Mouse (Mus musculus) activated CD4-positive, CD25-positive, alpha-beta regulatory T cell (primary cell): ENCODE data around the gene Spcs1. TPM values are rescaled to one million over a fixed set of nuclear protein-coding genes. Genes with fewer than 3 reads are reported as not detected.

ENCODE experiments used
- polyA plus RNA-seq, 2 experiments: library from polyadenylated mRNA; unstranded; fragments of 100-300 nt; shearing (Covaris generic); gene quantifications; one replicate each; pipeline ENCODE4 v1.2.1; 2017

The Spcs1 gene
- polyA plus RNA-seq, result 100 to 1,000 TPM; 363 to 372 TPM

DNA sequence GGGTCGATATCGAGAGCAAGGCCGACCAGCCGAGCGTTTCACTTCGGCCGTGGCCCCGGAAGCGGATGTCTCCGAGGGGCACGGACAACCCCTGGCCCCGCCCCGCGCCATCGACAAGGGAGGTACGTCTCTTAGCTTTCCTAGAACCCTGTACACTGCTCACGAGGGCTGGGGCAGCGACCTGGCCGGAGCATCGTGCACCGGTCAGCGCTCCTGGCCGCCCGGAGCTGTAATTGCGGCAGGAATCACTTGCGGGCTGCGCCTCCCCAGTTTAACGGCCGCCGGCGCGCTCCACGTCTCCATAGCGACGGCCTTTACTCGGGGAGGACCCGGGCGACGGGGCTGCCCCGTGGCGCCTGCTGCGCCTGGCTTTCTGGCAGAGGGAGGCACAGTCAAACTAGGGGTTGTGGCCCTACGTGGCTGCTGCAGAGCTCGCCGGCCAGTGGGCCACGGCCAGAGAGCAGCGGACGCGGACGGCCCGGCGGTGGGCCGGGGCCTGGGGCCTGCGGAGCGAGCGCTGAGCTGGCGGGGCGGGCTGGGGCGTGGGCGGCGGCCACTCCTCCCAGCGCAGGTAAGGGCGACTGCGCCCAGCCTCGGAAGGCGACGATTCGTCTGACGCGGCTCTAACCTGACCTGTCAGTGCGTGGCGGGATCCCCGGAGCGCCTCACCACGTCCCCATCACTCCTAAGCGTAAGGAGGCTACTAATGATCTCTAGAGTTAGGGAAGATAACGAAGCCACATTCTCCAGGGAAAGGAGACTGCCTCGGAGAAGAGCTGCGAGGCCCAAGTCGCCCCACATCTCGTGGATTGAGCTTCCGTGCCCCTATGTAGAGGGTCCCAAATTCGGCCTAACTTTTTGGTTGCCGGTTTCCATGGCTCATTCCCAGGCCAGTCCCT is at the start of gene Spcs1, which contains the start of gene Glt8d1:
Gene Spcs1, minus strand, starts transcription at position 366 of the 899 bp plus-strand sequence.
Gene Glt8d1, plus strand, starts transcription at position 94 of the 899 bp plus-strand sequence.

DNA sequence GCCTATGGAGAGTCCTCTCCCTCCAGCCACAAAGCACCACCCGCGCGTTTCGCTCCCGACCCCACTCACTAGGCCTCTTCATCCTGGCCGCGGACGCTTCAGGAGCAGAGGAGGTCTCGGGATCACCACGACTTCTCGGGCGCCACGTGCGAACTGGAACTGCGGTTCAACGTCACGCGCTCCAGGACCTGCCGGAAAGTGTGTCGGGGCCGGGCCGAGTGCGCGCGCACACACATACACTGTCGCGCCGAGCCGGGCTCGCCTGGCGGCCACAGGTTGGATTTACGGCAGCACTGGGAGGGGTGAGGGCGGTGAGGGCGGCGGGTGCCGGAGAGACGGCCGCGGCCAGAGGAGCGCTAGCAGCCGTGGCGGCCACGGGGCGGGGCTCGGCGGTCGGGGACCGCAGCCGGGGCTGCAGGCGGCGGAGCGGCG is 17.4 kb upstream of the Spcs1 start, which contains the start of the genes Pbrm1 and Gnl3:
Gene Pbrm1, plus strand, starts transcription at position 279 of the 432 bp plus-strand sequence.
Gene Gnl3, minus strand, starts transcription at position 293 of the 432 bp plus-strand sequence.

DNA sequence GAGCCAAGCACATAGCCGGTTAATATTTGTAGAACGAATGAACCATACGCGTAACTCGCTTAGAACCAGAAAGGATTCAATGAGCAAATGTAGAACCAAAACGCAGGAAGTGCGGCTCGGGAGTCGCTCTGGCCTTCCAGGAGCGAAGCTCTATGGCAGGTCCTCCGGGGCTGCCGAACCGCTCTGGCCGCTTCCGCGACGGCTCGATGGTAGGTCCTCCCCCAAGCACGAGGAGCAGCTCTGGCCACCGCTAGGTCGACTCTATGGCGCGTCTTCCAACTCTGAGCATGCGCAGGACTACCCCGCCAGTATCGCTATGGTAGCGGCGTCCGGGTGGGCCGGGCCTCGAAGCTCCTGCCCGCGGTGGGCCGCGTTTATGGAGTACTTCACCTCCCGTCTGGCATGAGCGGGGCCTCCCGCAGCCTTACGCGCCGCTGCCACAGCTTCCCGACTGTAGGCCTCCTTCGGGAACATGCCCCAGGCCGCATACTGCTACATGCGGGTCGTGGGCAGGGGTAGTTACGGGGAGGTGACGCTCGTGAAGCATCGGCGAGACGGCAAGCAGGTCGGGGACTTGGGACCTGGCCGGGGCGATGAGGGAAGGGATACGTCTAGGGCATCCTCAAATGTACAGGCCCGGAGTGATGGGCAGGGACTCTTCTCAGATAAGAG is 50.2 kb downstream of the Spcs1 start, which contains the start of gene Nek4:
Gene Nek4, plus strand, starts transcription at position 224 of the 672 bp plus-strand sequence.

Other genes starting within 250 kb of the Spcs1 start
- gene Tmem110, start 176.1 kb downstream of the Spcs1 start, polyA plus RNA-seq, result 10 to 100 TPM; 23.8 to 27.3 TPM
- 1 to 10 TPM in 1 of 2 experiments, under 1 TPM in 1; 0.13 to 1.5 TPM for gene Mustn1, start 122.5 kb downstream of the Spcs1 start, polyA plus RNA-seq
- gene Itih4, start 115.2 kb downstream of the Spcs1 start, polyA plus RNA-seq, result not detected
- not detected for gene Itih3, start 77.9 kb downstream of the Spcs1 start, polyA plus RNA-seq
- gene Itih1, start 58.4 kb downstream of the Spcs1 start, polyA plus RNA-seq, result under 1 TPM in 1 of 2 experiments, not detected in 1; 0.11 TPM
- gene Nek4, start 50.3 kb downstream of the Spcs1 start, polyA plus RNA-seq, result 1 to 10 TPM; 3.9 to 5.2 TPM
- 1 to 10 TPM; 7.3 to 9.7 TPM for gene Glt8d1, start 272 bp downstream of the Spcs1 start, polyA plus RNA-seq
- gene Pbrm1, start 17.5 kb upstream of the Spcs1 start, polyA plus RNA-seq, result 100 to 1,000 TPM; 134 to 149 TPM
- 100 to 1,000 TPM in 1 of 2 experiments, 10 to 100 TPM in 1; 61.4 to 126 TPM for gene Gnl3, start 17.5 kb upstream of the Spcs1 start, polyA plus RNA-seq
- gene Smim4, start 127.3 kb upstream of the Spcs1 start, polyA plus RNA-seq, result 100 to 1,000 TPM in 1 of 2 experiments, 10 to 100 TPM in 1; 61.0 to 141 TPM
- gene Nt5dc2, start 129.4 kb upstream of the Spcs1 start, polyA plus RNA-seq, result 1 to 10 TPM; 2.2 to 2.4 TPM
- 1 to 10 TPM in 1 of 2 experiments, under 1 TPM in 1; 0.92 to 1.1 TPM for gene Stab1, start 167.0 kb upstream of the Spcs1 start, polyA plus RNA-seq
- not detected for gene Tnnc1, start 206.6 kb upstream of the Spcs1 start, polyA plus RNA-seq
- 100 to 1,000 TPM; 154 to 198 TPM for gene Nisch, start 215.3 kb upstream of the Spcs1 start, polyA plus RNA-seq
- gene Sema3g, start 216.2 kb upstream of the Spcs1 start, polyA plus RNA-seq, result not detected
- gene Phf7, start 249.6 kb upstream of the Spcs1 start, polyA plus RNA-seq, result 10 to 100 TPM; 13.2 to 18.1 TPM
- gene Bap1, start 249.8 kb upstream of the Spcs1 start, polyA plus RNA-seq, result 10 to 100 TPM; 62.0 to 63.5 TPM